Mouse (Mus musculus): ENCODE data around the gene Rdh19.
"Not testable (repeated sequence)": the region's sequence is repeated elsewhere in the genome, so short reads cannot be mapped to it uniquely, and the experiment has no call there.

The Rdh19 gene

GRCm38 (mm10) chr10:127879155-127879688, 29.5 kb downstream of the Rdh19 start:
- CTCF ChIA-PET: no interaction called here

- CTCF ChIA-PET: no interaction called here
Measured at GRCm38 (mm10) chr10:127881041-127881440, 31.3 kb downstream of the Rdh19 start.

DNA sequence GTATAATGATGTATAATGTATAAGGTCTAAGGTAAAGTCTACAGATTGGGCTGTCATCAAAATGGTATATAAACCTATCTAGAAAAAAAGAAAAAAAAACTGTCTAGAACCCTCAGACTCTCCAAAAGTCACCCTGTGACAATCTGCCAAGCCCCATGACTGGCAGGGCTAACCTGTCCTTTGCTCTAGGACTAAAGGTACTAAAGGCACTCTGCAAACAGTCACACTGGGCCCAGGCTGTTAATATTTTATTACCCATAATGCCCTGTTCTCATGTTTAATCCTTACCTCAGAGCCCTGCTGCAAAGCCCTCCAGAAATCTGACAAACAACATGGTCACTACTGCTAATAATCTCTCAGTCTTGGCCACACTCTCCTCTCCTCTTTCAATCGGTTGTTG, 36.8 kb downstream of the Rdh19 start:
- CTCF ChIA-PET: no interaction called here

DNA sequence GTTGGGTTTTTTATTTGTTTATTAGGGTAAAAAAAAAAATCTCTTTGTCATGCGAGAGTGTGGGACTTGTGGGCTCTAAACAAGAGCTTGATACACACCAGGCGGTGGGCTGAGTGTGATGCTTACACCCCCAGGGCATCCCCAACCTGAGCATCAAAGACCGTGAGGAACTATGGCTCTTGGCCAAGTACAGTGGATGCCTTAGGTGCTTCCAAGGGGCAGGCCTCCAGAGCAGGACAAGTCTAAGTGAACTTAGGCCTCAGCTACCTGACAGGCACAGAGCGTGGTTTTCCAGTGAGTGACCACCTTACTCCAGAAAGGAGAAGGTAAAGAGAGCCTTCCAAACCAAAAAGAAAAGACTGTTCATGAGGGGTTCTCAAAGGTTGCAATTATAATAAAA, 37.2 kb downstream of the Rdh19 start:
- CTCF ChIA-PET: no interaction called here

- CTCF ChIA-PET: no interaction called here
Measured at GRCm38 (mm10) chr10:127888605-127889004, 38.9 kb downstream of the Rdh19 start, which contains the start of gene Rdh7. Gene Rdh7 (minus strand): TSS chr10:127888817.

DNA sequence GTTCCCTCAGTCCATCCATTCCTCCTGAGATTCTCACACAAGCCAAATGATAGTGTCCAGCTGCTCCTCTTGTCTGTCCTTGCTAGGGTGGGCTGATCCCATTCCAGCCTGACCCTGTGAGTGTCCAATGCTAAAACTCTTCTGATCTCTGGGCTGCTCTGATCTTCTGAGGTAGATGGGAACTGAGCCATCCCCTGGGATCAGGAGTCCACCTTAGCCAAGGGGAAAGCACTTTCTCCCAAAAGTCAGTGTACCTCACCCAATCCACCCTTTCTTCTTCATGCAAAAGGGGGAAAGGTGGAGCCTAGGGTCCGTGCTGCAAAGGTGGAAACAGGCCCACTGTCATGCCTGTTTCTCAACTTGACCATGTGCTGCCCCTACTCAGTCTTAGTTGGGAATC, 41.8 kb downstream of the Rdh19 start:
- CTCF ChIA-PET: no interaction called here

DNA sequence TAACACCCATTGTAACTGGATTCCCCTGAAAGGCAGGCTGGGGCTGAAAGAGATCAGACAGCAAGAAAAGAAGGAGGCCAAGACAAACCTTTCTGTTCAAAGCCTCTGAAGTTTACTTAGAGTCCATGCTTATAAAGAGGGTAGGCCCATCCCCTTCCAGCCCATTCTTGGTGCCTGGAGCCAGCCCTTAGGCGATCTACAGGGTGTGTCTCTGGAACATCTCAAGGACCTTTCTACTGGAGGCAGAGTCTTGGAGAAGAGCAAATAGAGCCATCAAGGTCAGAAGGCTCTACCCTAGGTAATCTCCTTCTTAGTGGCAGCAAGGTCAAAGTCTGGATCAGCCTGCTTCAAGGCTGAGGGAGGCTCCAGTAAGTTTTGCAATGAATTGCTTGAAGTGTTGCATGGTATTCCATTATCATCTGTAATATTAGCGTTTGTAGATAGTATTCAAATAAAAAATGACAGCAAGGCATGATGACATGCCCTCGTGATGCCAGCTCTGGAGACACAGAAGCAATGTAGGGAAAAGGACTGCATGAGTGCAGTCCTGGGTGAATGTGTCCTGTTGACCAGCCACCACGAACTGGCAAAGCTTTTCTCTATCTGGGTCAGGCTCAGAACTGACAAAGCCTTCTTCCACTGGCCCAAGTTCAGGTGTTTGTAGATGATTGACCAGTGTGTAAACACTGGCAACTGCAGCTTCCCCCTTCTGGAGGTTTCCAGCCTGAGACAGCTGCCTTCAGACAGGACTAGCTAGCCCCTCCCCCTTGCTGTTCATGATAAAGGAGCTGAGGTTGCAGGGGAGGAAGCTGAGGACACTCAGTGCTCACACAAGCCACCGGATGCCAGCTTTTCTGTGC, 43.7 kb downstream of the Rdh19 start:
- CTCF ChIA-PET: not testable (repeated sequence)

DNA sequence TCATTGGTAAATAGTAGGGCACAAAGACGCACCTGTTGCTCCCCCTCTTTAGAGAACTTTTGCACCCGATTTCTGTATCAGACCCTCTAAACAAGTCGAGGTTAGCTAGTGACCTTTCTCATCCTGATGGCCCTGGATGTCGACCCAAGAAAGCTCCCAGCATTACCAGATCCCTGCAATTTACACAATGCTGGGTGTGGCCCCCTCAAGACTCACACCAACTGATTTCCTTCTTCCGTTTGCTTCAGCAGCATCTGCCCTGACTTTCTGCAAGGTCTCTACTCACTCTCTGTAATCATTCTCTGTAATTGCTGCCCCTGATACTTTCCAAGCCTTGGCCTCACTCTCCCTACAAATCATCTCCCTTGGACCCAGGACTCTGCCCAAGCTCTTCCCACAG, 47.0 kb downstream of the Rdh19 start:
- CTCF ChIA-PET: no interaction called here

DNA sequence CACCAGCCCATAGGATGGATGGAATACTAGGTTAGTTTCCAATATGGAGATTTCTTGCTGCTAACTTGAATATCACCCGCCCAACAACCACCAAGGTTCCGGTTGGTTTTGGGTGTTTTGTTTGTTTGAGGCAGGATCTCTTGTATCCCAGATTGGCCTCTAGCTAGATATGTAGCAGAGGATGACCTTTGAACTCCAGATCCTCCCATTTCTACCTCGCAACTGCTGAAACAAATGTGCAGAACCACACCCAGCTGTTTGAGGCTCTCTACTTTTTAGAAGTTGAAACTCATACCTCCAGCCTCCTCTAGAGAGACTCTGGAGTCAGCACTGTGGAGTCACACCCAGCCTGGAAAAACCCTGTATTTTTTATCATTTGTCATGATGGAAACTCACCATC, 47.8 kb downstream of the Rdh19 start:
- CTCF ChIA-PET: no interaction called here

GRCm38 (mm10) chr10:127898218-127898617, 48.5 kb downstream of the Rdh19 start, which contains the start of gene Sdr9c7:
Gene Sdr9c7 (plus strand): TSS chr10:127898518.
- CTCF ChIA-PET: no interaction called here

GRCm38 (mm10) chr10:127899783-127900182, 50.1 kb downstream of the Rdh19 start:
- CTCF ChIA-PET: no interaction called here

DNA sequence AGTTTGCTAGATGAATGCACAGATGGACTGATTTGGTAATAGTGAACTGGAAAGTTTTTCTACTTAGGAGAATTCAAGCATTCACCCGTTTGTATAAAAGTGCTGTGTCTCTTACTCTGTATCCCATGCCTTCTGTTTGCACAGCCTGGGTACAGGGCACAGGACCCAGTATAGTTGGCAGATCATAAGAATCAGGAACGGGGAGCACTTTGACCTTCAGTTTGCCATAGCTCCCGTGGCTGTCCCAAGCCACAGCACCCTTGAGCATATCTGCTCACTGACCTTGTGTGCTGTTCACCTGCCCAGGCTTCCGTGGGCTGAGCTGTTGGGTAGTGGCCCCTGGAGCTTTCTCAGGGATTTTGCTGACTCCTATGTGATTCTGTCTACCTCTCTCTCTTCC, 52.0 kb downstream of the Rdh19 start:
- CTCF ChIA-PET: no interaction called here

GRCm38 (mm10) chr10:127903116-127903515, 53.4 kb downstream of the Rdh19 start:
- CTCF ChIA-PET: no interaction called here

DNA sequence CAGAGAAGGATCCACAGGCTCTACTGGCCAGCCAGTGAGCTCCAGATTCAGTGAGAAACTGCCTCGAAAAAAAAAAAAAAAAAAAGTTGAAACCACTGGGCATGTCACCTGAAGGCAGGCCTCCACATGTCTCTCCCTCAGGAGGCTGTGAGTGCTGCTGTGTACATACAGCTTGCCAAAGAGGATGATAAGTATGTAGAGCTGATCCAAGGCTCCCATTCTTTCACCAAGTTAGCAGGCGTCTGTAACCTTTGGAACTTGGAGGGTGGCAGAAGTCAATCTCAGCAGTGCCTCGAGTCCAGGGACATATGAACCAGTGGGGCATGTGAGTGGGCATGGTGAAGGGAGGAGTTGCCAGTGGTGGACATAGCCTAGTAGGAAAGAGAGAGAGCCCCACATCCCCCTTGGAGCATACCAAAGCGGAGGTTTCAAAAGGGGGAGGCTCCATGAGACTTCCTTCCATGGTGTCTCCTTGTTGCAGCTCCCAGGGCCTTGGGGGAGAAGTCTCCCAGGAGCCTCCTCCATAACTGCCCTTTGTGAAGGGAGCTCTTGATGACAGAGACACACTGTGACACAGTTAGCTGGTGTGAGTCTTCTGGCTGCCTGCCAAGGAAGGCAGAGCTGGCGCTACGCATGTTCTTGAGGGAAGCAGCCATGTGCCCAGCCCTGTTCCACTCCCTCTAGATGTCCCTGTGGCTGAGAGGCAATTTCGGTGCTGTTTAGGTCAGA, 55.2 kb downstream of the Rdh19 start:
- CTCF ChIA-PET: interaction anchor here (0.6 kb wide), 1 partner anchor 271 kb away, joined by 6 read pairs; no protein-coding TSS in a partner anchor

GRCm38 (mm10) chr10:127906138-127906537, 56.4 kb downstream of the Rdh19 start:
- CTCF ChIA-PET: no interaction called here

DNA sequence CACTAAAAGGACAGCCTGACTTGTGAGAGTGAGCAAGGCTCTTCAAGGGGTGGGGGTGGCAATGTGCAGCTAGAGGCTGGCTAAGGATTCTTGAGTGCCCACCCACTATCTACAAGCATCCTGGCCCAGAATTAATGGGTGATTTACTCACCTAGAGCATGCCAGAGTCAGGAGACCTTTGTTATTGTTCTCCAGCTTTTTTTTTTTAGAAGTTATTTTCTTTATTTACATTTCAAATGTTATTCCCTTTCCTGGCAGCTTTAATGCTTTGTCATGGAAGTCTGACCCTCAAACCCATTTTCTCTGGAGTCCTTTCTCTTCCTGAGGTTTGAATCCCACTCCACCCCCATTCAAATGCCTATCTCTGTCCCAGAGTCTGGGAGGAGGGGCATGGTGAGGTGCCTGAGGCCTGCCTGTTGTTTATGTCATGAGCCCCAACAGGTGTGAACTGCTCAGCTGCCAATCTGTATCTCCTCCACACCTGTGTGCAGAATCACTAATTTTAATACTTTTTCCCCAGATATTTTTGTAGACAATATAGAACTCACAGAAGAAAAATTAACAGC, 57.7 kb downstream of the Rdh19 start:
- CTCF ChIA-PET: no interaction called here
